Mouse (Mus musculus): Measurements from ENCODE around the gene Lrpprc.

The Lrpprc gene

DNA sequence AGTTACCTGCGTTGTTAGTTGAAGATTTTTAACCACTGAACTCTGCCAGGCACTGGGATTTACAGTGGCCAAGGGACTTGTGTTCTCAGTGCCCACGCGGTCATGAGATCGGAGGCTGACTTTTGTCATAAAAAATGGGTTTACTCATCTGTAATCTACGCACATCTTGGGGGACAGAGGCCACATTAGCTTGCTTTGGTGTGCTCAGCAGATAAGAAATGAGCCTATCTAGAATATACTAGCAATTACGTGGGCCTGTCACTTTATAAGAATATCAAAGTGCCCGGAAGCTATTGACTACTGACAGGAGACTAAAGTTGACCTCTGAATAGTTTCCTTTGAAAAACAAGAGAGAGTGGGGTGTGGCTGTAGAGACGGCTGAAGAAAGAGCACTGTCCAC is 131.6 kb downstream of the Lrpprc start:
- DNase-seq, result no peak

DNA sequence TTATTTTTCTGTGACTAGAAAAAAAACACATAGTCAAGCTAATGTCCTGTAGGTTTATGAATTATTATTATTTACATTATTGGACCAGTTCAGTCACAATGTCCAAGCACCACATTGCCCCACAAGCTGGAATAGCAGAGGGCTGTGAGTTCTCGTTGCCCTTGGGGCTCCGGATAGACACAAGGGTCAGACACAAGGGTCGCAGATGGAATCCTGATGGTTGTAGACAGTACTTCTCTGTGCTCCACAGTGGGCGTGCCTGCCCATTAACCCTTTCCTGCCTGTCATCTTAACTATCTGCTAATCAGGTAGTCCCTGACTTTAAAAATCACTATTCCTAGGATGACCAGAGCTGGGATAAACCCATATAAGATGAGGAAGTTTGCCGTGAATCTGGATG is 132.4 kb downstream of the Lrpprc start:
- no peak for DNase-seq

DNA sequence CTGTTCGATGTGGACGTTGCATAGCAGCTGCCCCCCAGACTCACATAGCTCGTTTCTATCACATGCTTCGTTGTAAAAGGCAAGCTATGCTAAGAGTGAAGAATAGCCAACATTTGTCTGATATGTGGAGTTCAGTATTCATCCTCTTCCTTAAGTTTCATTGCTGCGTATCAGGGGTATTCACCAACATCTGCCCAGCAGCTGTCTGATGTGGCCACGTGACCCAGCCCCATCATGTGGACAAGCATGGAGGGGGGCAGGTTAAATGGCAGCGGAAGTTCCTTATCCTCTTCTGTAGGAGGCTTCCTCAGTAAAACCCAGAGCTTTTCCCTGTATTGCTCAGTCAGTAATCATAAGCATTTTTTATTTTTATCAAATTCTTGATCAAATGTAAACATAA is 132.8 kb downstream of the Lrpprc start:
- DNase-seq, result no peak

DNA sequence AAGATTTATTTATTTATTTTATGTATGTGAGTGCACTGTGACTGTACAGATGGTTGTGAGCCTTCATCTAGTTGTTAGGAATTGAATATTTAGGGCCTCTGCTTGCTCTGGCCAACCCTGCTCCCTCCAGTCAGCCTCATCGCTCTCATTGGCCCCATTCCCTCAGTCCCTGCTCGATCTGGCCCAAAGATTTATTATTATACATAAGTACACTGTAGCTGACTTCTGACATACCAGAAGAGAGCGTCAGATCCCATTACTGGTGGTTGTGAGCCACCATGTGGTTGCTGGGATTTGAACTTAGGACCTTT is 133.2 kb downstream of the Lrpprc start:
- no peak for DNase-seq

DNA sequence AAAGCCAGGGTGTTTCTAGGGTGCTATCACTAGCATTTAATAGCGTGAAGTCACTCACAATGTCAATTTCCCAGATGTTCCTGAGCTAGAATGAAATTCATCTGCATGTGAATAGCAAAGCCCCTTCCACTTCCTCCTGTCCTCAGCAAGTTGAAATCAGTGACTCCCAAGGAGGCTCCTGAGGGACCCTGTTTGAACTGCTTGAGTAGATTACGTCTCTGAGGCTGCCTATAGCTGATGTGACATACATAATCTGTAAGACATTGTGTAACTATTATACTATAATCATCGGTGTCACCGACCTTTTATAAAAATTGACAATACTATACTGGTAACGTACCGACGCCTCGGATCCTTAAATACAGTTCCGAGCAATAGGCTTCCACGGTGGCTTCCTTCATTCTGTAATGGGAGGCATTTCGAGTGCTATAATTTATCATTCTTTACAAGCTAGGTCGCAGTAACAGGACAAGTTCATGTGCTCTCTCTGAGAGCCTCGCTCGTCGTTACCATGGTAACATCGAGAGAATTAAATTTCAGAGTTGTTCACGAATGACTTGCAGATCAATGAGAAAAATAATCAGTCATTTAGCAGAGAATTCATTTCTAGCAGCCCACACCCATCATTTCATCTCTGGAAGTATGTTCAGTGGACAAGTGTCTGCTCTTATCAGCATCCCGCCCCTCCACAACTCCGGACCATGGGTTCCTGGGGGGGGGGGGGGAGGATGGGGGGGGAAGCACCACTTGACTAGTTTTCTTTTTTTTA is 133.8 kb downstream of the Lrpprc start:
- no peak for DNase-seq

DNA sequence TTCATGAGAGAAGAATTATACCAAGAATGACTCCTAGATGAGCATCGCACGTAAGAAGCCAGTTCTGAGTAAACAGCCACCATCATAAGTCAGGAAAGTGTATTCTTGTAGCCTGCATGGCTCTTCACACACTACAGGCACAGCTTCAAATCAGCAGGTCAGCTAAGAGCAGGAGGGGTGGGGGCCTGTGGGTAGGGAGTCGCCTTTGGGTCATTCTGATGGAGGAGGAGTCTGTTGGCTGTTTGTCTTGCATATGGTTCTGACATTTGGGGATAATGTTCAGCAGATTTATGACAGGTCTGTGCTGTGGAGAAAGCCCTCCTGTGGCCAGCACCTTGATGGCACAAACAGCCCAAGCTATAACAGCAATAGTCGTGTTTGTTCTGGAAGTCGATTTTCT is 134.4 kb downstream of the Lrpprc start:
- no peak for DNase-seq
